Mouse (Mus musculus): ENCODE results near the gene Pde1c. TPM values are rescaled to one million over a fixed set of nuclear protein-coding genes. Genes with fewer than 3 reads are reported as not detected.

Gene Pde1c
- polyA plus RNA-seq, 1 experiment from 2014 or later, result 6.2 TPM

DNA sequence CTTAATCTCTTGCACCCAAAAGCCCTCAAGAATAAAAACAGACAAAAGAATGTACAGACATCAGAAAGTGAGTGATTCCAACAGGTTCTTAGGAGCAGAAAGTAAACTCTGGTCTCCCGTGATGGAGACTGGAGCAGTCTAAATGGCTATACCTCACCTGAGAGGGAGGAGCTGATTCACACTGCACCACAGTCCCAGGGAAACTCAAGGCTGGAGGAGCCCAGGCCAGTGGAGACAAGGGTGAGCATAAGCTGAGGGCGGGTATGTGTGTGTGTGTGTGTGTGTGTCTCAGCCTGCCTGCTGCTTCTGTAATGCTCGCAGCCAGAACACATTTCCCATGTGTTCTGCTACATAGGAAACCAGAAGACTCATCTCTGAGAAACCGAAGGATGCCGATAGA lies 179.7 kb downstream of the Pde1c start:
- Histone ChIP-seq H3K4me3 (ENCODE audit: low read depth, low read length) (no peak overlapping the region), H3K9me3 (ENCODE audit: control insufficient read depth, low read length) (no peaks in the 10 kb centered on the region), H3K27ac (ENCODE audit: low read depth, low read length) (no peak overlapping the region), H3K36me3 (ENCODE audit: control insufficient read depth, insufficient read depth, low read length) (no peaks in the 10 kb centered on the region), H3K4me1 (replicated peaks; ENCODE audit: control insufficient read depth, insufficient read depth, low read length) (no peaks in the 10 kb centered on the region), H3K27me3 (ENCODE audit: control insufficient read depth, insufficient read depth, low read length) (no peaks in the 10 kb centered on the region), H3K4me2 (ENCODE audit: low read depth, low read length, severe bottlenecking) (no peak overlapping the region), H3K9ac (ENCODE audit: low read length) (no peak overlapping the region)
- ATAC-seq (replicated peaks; ENCODE audit: low FRiP score), result no peak
- WGBS, result 78% methylated on average over 5 of the region's 5 CpGs
- DNase-seq (ENCODE audit: low spot score), result no peak

DNA sequence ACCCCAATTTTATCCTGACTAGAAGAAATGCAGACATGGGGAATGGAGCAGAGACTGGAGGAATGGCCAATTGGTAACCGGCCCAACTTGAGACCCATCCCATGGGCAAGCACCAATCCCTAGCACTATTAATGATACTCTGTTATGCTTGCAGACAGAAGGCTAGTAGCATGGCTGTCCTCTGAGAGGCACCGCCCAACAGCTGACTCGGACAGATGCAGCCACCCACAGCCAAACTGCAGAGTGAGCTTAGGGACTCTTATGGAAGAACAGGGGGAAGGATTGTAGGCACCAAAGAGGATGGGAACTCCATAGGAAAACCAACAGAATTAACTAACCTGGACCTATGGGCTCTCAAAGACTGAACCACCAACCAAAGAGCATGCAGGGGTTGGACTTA lies 192.5 kb downstream of the Pde1c start:
- WGBS, result 86% methylated on average over 3 of the region's 3 CpGs
- H3K9ac ChIP-seq (ENCODE audit: low read length), result no peak overlapping the region

DNA sequence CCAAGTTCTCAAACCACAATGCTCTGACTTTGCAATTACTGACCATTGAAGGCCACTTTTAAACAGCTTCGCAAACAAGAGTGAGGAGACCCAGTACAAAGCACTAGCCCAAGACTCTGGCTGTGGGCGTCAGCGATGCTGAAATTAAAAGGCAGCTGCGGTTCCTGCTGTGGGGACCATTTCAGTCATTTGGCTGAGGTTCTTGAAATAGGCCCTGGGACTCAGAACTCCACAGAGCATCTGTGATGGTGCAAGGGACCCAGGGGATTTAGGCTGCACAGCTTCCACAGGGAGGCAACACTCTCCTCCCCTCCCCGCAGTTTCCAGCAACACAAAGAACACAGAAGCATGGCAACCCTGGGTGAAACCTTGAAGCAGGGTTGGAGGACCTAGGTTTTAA lies 194.7 kb downstream of the Pde1c start:
- Histone ChIP-seq H3K9me3 (ENCODE audit: control insufficient read depth, low read length) (no peaks in the 10 kb centered on the region), H3K4me2 (ENCODE audit: low read depth, low read length, severe bottlenecking) (no peak overlapping the region), H3K4me3 (ENCODE audit: low read depth, low read length) (no peak overlapping the region), H3K27me3 (ENCODE audit: control insufficient read depth, insufficient read depth, low read length) (no peaks in the 10 kb centered on the region), H3K27ac (ENCODE audit: low read depth, low read length) (no peak overlapping the region), H3K9ac (ENCODE audit: low read length) (no peak overlapping the region), H3K36me3 (ENCODE audit: control insufficient read depth, insufficient read depth, low read length) (no peaks in the 10 kb centered on the region), H3K4me1 (replicated peaks; ENCODE audit: control insufficient read depth, insufficient read depth, low read length) (no peaks in the 10 kb centered on the region)
- no peak for ATAC-seq (replicated peaks; ENCODE audit: low FRiP score)
- no peak for DNase-seq (ENCODE audit: low spot score)
- 85% methylated on average over 5 of the region's 5 CpGs for WGBS

More for the DNA sequence above, 192.5 kb downstream of the Pde1c start:
- Histone ChIP-seq H3K4me2 (ENCODE audit: low read depth, low read length, severe bottlenecking) (no peak overlapping the region), H3K27ac (ENCODE audit: low read depth, low read length) (no peak overlapping the region), H3K4me3 (ENCODE audit: low read depth, low read length) (no peak overlapping the region), H3K4me1 (replicated peaks; ENCODE audit: control insufficient read depth, insufficient read depth, low read length) (no peaks in the 10 kb centered on the region), H3K9me3 (ENCODE audit: control insufficient read depth, low read length) (no peaks in the 10 kb centered on the region), H3K36me3 (ENCODE audit: control insufficient read depth, insufficient read depth, low read length) (no peaks in the 10 kb centered on the region), H3K27me3 (ENCODE audit: control insufficient read depth, insufficient read depth, low read length) (no peaks in the 10 kb centered on the region)
- ATAC-seq (replicated peaks; ENCODE audit: low FRiP score), result no peak
- DNase-seq (ENCODE audit: low spot score), result no peak

DNA sequence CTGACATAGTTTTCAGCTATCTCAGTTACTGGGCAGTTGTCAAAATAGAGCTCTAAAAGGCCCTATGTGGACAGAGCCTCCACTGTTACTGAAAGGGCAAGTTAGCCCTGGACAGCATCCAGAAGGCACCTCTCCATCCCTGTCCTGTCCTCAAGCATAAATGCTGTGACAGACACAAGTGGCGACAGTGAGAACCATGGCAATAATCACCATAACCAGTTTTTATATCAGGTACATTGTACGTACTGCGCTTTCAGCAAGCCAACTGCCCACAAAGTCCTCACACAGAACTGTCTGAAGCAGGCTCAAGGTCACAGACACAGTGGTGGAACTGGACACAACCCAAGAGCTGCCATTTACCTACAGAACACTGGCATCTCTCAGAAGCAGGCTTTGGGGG lies 195.2 kb downstream of the Pde1c start:
- no peaks in the 10 kb centered on the region for H3K27me3 ChIP-seq (ENCODE audit: control insufficient read depth, insufficient read depth, low read length)
- H3K9me3 ChIP-seq (ENCODE audit: control insufficient read depth, low read length), result no peaks in the 10 kb centered on the region
- no peak overlapping the region for H3K27ac ChIP-seq (ENCODE audit: low read depth, low read length)
- H3K4me3 ChIP-seq (ENCODE audit: low read depth, low read length), result no peak overlapping the region
- WGBS, result 97% methylated on average over 3 of the region's 3 CpGs
- H3K9ac ChIP-seq (ENCODE audit: low read length), result no peak overlapping the region
- DNase-seq (ENCODE audit: low spot score) (no peak), ATAC-seq (replicated peaks; ENCODE audit: low FRiP score) (no peak)
- H3K36me3 ChIP-seq (ENCODE audit: control insufficient read depth, insufficient read depth, low read length), result no peaks in the 10 kb centered on the region
- H3K4me2 ChIP-seq (ENCODE audit: low read depth, low read length, severe bottlenecking), result no peak overlapping the region
- H3K4me1 ChIP-seq (replicated peaks; ENCODE audit: control insufficient read depth, insufficient read depth, low read length), result no peaks in the 10 kb centered on the region

DNA sequence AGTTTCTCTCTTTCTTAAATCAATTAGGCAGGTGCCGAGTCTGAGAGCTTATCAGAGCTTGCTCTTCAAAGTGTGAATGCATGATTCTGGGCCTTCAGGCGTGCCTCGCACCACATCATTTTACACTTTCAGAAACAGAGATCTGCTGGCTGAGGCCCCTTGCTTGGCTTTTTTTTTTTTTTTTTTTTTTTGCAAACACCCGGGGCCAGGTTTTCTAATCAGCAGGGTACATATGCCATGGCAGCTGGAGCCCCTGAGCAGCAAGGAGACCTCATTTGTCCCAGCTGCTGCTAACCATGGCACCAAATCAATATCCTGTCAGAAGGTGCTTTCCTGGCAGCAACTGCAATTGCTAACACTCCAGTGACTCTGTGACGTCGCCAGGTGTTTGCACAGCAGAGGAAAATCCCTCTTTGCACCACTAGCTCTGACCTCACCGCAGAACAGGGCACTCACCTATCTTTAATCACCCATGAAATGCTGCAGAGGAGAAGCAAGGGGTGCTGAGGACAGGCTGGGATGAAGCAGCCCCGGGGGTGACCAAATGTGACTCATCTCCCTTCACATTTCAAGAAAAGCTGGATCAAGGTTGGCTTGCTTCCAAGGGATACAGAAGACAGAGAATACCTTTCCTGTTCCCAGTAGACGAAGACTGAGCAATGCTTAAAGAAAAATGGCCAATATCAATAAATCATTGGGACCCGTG lies 195.7 kb downstream of the Pde1c start:
- ATAC-seq (replicated peaks; ENCODE audit: low FRiP score), result no peak
- Histone ChIP-seq H3K9ac (ENCODE audit: low read length) (no peak overlapping the region), H3K4me2 (ENCODE audit: low read depth, low read length, severe bottlenecking) (no peak overlapping the region), H3K4me1 (replicated peaks; ENCODE audit: control insufficient read depth, insufficient read depth, low read length) (no peaks in the 10 kb centered on the region), H3K27ac (ENCODE audit: low read depth, low read length) (no peak overlapping the region), H3K4me3 (ENCODE audit: low read depth, low read length) (no peak overlapping the region), H3K27me3 (ENCODE audit: control insufficient read depth, insufficient read depth, low read length) (no peaks in the 10 kb centered on the region), H3K36me3 (ENCODE audit: control insufficient read depth, insufficient read depth, low read length) (no peaks in the 10 kb centered on the region), H3K9me3 (ENCODE audit: control insufficient read depth, low read length) (no peaks in the 10 kb centered on the region)
- WGBS, result 81% methylated on average over 10 of the region's 10 CpGs
- no peak for DNase-seq (ENCODE audit: low spot score)

DNA sequence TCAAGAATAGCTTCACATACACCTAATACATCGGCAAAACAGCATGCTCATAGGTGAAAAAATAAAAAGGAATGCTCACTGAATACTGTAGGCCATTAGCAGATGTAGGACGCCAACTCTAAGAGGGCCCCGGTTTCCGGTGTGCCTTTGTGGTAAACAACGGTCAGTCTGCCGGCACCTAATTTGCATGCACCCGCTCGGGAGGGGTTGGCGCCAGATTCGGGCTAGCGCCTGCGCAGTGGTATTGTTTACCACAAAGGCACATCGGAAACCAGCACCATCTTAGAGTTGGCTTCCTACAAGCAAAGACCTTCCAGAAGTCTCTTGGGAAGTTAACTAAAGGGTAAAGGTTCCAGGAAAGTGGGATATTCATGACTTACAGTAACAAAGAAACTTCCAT lies 199.4 kb downstream of the Pde1c start:
- H3K4me3 ChIP-seq (ENCODE audit: low read depth, low read length), result no peak overlapping the region
- 75% methylated on average over 13 of the region's 13 CpGs for WGBS

DNA sequence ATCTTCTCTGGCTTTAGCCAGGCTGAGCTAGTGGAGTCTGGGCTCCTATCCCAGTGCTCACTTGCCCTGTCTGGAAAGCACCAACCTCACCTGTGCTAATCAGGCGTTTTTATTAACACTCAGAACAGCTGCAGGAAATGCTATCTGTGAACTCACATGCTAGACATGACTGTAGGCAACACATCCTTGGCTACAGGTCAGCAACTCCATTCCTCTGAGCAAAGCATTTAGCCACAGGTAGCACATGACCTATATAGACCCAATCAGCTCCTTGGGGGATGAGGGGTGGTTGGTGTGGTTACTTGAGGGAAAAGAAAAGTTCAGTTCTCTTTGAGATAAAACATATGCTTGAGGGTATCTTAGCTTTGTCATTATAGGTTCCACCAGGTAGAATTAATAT lies 200.8 kb downstream of the Pde1c start:
- Histone ChIP-seq H3K36me3 (ENCODE audit: control insufficient read depth, insufficient read depth, low read length) (no peaks in the 10 kb centered on the region), H3K4me1 (replicated peaks; ENCODE audit: control insufficient read depth, insufficient read depth, low read length) (no peaks in the 10 kb centered on the region), H3K4me3 (ENCODE audit: low read depth, low read length) (no peak overlapping the region), H3K9ac (ENCODE audit: low read length) (no peak overlapping the region), H3K9me3 (ENCODE audit: control insufficient read depth, low read length) (no peaks in the 10 kb centered on the region), H3K27me3 (ENCODE audit: control insufficient read depth, insufficient read depth, low read length) (no peaks in the 10 kb centered on the region), H3K27ac (ENCODE audit: low read depth, low read length) (no peak overlapping the region), H3K4me2 (ENCODE audit: low read depth, low read length, severe bottlenecking) (no peak overlapping the region)
- WGBS, result 65% methylated on average over 1 of the region's 1 CpGs
- ATAC-seq (replicated peaks; ENCODE audit: low FRiP score), result no peak
- no peak for DNase-seq (ENCODE audit: low spot score)

More for the DNA sequence above, 199.4 kb downstream of the Pde1c start:
- Histone ChIP-seq H3K9ac (ENCODE audit: low read length) (no peak overlapping the region), H3K27ac (ENCODE audit: low read depth, low read length) (no peak overlapping the region), H3K9me3 (ENCODE audit: control insufficient read depth, low read length) (no peaks in the 10 kb centered on the region), H3K4me2 (ENCODE audit: low read depth, low read length, severe bottlenecking) (no peak overlapping the region), H3K4me1 (replicated peaks; ENCODE audit: control insufficient read depth, insufficient read depth, low read length) (no peaks in the 10 kb centered on the region), H3K27me3 (ENCODE audit: control insufficient read depth, insufficient read depth, low read length) (no peaks in the 10 kb centered on the region), H3K36me3 (ENCODE audit: control insufficient read depth, insufficient read depth, low read length) (no peaks in the 10 kb centered on the region)
- ATAC-seq (replicated peaks; ENCODE audit: low FRiP score) (no peak), DNase-seq (ENCODE audit: low spot score) (no peak)

DNA sequence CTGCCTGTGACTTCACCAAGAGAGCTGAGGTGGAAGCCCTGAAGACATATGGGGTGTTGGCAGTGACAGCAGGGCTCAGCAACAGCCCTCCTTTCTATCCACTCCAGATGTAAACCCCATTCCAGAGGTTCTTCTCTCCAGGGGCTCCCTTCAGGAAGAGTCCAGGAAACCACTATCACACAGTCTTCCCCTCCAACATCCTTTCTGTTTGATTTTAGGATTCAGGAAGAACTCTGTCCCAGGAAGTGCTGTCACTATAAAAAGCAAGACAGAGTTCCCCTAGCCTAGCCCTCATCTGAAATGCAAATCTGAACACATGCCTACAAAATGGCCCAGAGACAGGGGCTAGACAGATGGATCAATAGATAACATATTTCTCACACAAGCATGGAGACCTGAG lies 201.6 kb downstream of the Pde1c start:
- DNase-seq (ENCODE audit: low spot score) (no peak), ATAC-seq (replicated peaks; ENCODE audit: low FRiP score) (no peak)
- Histone ChIP-seq H3K9ac (ENCODE audit: low read length) (no peak overlapping the region), H3K27me3 (ENCODE audit: control insufficient read depth, insufficient read depth, low read length) (no peaks in the 10 kb centered on the region), H3K9me3 (ENCODE audit: control insufficient read depth, low read length) (no peaks in the 10 kb centered on the region), H3K4me3 (ENCODE audit: low read depth, low read length) (no peak overlapping the region), H3K4me1 (replicated peaks; ENCODE audit: control insufficient read depth, insufficient read depth, low read length) (no peaks in the 10 kb centered on the region), H3K27ac (ENCODE audit: low read depth, low read length) (no peak overlapping the region), H3K4me2 (ENCODE audit: low read depth, low read length, severe bottlenecking) (no peak overlapping the region), H3K36me3 (ENCODE audit: control insufficient read depth, insufficient read depth, low read length) (no peaks in the 10 kb centered on the region)

DNA sequence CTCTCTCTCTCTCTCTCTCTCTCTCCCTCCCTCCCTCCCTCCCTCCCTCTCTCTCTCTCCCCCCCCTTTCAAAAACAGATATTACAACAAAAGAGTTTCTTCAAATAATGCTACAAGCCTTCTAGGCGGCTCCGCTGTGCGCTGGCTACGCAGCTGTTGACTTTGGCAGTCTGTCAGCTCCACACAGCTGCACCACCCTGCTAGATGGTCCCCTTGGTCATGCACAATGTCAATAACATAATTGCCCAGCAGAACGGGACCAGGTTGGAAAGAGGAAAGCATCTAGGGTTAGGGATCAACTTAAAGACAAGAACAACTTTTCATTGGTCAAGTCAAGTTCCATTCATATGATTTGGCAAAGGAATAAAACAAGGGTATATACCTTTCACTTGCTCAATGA lies 206.3 kb downstream of the Pde1c start:
- H3K4me3 ChIP-seq (ENCODE audit: low read depth, low read length), result peak overlapping the region; percentile 34; the same call in 1 of the 2 replicates
- no peaks in the 10 kb centered on the region for H3K9me3 ChIP-seq (ENCODE audit: control insufficient read depth, low read length)
- ATAC-seq (replicated peaks; ENCODE audit: low FRiP score) (peak; percentile 54; the same call in 1 of the 2 replicates), DNase-seq (ENCODE audit: low spot score) (no peak)
- no peak overlapping the region for H3K9ac ChIP-seq (ENCODE audit: low read length)
- peak overlapping the region; percentile 71 for H3K4me2 ChIP-seq (ENCODE audit: low read depth, low read length, severe bottlenecking)
- no peaks in the 10 kb centered on the region; the same call in 1 of the 2 replicates for H3K27me3 ChIP-seq (ENCODE audit: control insufficient read depth, insufficient read depth, low read length)
- H3K27ac ChIP-seq (ENCODE audit: low read depth, low read length), result no peak overlapping the region
- no peaks in the 10 kb centered on the region for H3K36me3 ChIP-seq (ENCODE audit: control insufficient read depth, insufficient read depth, low read length)
- 0 out of 2 replicates have a peak, but pooled peaks cover 2% of the 10 kb centered on the region for H3K4me1 ChIP-seq (replicated peaks; ENCODE audit: control insufficient read depth, insufficient read depth, low read length)
- WGBS, result 3% methylated on average over 5 of the region's 5 CpGs
